Mouse (Mus musculus): ENCODE results near the gene Siva1.

Siva1 gene

GRCm38 (mm10) chr12:112644180-112644854 is at the start of gene Siva1:
Gene Siva1 (plus strand): TSS chr12:112644679.
- DNase-seq (ENCODE audit: low spot score), result peak; percentile 93

GRCm38 (mm10) chr12:112594989-112595388 is 49.5 kb upstream of the Siva1 start:
- no peak for DNase-seq (ENCODE audit: low spot score)

GRCm38 (mm10) chr12:112595626-112596025 is 48.9 kb upstream of the Siva1 start:
- no peak for DNase-seq (ENCODE audit: low spot score)

- no peak for DNase-seq (ENCODE audit: low spot score)
Observed at GRCm38 (mm10) chr12:112596454-112596853, 48.0 kb upstream of the Siva1 start.

GRCm38 (mm10) chr12:112596891-112597500 is 47.5 kb upstream of the Siva1 start:
- DNase-seq (ENCODE audit: low spot score), result no peak

GRCm38 (mm10) chr12:112597618-112598017 is 46.9 kb upstream of the Siva1 start:
- DNase-seq (ENCODE audit: low spot score), result no peak

- no peak for DNase-seq (ENCODE audit: low spot score)
Observed at GRCm38 (mm10) chr12:112599198-112599597, 45.3 kb upstream of the Siva1 start.

GRCm38 (mm10) chr12:112599942-112600611 is 44.4 kb upstream of the Siva1 start:
- DNase-seq (ENCODE audit: low spot score), result no peak

- DNase-seq (ENCODE audit: low spot score), result no peak
Observed at GRCm38 (mm10) chr12:112604022-112604421, 40.5 kb upstream of the Siva1 start.

- DNase-seq (ENCODE audit: low spot score), result no peak
Observed at GRCm38 (mm10) chr12:112604709-112605649, 39.5 kb upstream of the Siva1 start.

GRCm38 (mm10) chr12:112605766-112606165 is 38.7 kb upstream of the Siva1 start:
- peak; percentile 76 for DNase-seq (ENCODE audit: low spot score)

GRCm38 (mm10) chr12:112606998-112607397 is 37.5 kb upstream of the Siva1 start:
- no peak for DNase-seq (ENCODE audit: low spot score)

- no peak for DNase-seq (ENCODE audit: low spot score)
Observed at GRCm38 (mm10) chr12:112609031-112609430, 35.4 kb upstream of the Siva1 start.

- no peak for DNase-seq (ENCODE audit: low spot score)
Observed at GRCm38 (mm10) chr12:112616668-112617067, 27.8 kb upstream of the Siva1 start.

- no peak for DNase-seq (ENCODE audit: low spot score)
Observed at GRCm38 (mm10) chr12:112617184-112617583, 27.3 kb upstream of the Siva1 start.

GRCm38 (mm10) chr12:112617898-112618380 is 26.5 kb upstream of the Siva1 start:
- no peak for DNase-seq (ENCODE audit: low spot score)

GRCm38 (mm10) chr12:112618981-112619685 is 25.3 kb upstream of the Siva1 start:
- DNase-seq (ENCODE audit: low spot score), result no peak

- peak; percentile 36 for DNase-seq (ENCODE audit: low spot score)
Observed at GRCm38 (mm10) chr12:112619686-112620353, 24.7 kb upstream of the Siva1 start, which contains the start of gene Adssl1. Gene Adssl1 (plus strand): TSS chr12:112620045.

- no peak for DNase-seq (ENCODE audit: low spot score)
Observed at GRCm38 (mm10) chr12:112620354-112621061, 24.0 kb upstream of the Siva1 start.

GRCm38 (mm10) chr12:112621900-112622299 is 22.6 kb upstream of the Siva1 start:
- DNase-seq (ENCODE audit: low spot score), result no peak
